Mouse (Mus musculus) kidney, adult 9 months (tissue): ENCODE measurements around the gene Ddx19b.
"Not testable (repeated sequence)": the region's sequence is repeated elsewhere in the genome, so short reads cannot be mapped to it uniquely, and the experiment has no call there.

Experiments
- DNase-seq: peaks from one replicate; pipeline ENCODE4 v3.0.0; 2022

Ddx19b gene

GRCm38 (mm10) chr8:111031572-111031971, at the start of gene Ddx19b:
Ddx19b (minus strand) TSS chr8:111031751.
- no peak for DNase-seq

- peak; percentile 74 for DNase-seq
These were observed 48.3 kb upstream of the Ddx19b start for GRCm38 (mm10) chr8:111079861-111080271.

GRCm38 (mm10) chr8:111079461-111079860, 47.9 kb upstream of the Ddx19b start:
- peak; percentile 69 for DNase-seq

GRCm38 (mm10) chr8:111075926-111076325, 44.4 kb upstream of the Ddx19b start:
- no peak for DNase-seq

GRCm38 (mm10) chr8:111068660-111069059, 37.1 kb upstream of the Ddx19b start:
- not testable (repeated sequence) for DNase-seq

- DNase-seq: no peak
These were observed 35.9 kb upstream of the Ddx19b start for GRCm38 (mm10) chr8:111067439-111067838.

- no peak for DNase-seq
These were observed 34.8 kb upstream of the Ddx19b start for GRCm38 (mm10) chr8:111066308-111066707.

GRCm38 (mm10) chr8:111062893-111063292, 31.3 kb upstream of the Ddx19b start:
- no peak for DNase-seq

- peak; percentile 87 for DNase-seq
These were observed 30.7 kb upstream of the Ddx19b start for GRCm38 (mm10) chr8:111062072-111062757.

GRCm38 (mm10) chr8:111061688-111062071, 30.1 kb upstream of the Ddx19b start:
- DNase-seq: no peak

- no peak for DNase-seq
These were observed 27.5 kb upstream of the Ddx19b start for GRCm38 (mm10) chr8:111058946-111059572.

- peak; percentile 45 for DNase-seq
These were observed 25.2 kb upstream of the Ddx19b start for GRCm38 (mm10) chr8:111056691-111057293.

GRCm38 (mm10) chr8:111056158-111056663, 24.7 kb upstream of the Ddx19b start, which contains the start of gene Exosc6:
Exosc6 (plus strand) TSS chr8:111056339.
- DNase-seq: peak; percentile 91

- DNase-seq: peak; percentile 24
These were observed 24.1 kb upstream of the Ddx19b start for GRCm38 (mm10) chr8:111055661-111056060.

- DNase-seq: no peak
These were observed 23.6 kb upstream of the Ddx19b start for GRCm38 (mm10) chr8:111055031-111055634.

GRCm38 (mm10) chr8:111053827-111054518, 22.4 kb upstream of the Ddx19b start:
- DNase-seq: no peak

- no peak for DNase-seq
These were observed 17.6 kb upstream of the Ddx19b start for GRCm38 (mm10) chr8:111049106-111049505.

- DNase-seq: no peak
These were observed 17.1 kb upstream of the Ddx19b start for GRCm38 (mm10) chr8:111048694-111049093.

GRCm38 (mm10) chr8:111044003-111044734, 12.6 kb upstream of the Ddx19b start:
- no peak for DNase-seq

- no peak for DNase-seq
These were observed 11.0 kb upstream of the Ddx19b start for GRCm38 (mm10) chr8:111042546-111042945.

GRCm38 (mm10) chr8:111036591-111036990, 5.0 kb upstream of the Ddx19b start:
- no peak for DNase-seq

GRCm38 (mm10) chr8:111034276-111034675, 2.7 kb upstream of the Ddx19b start:
- DNase-seq: peak; percentile 42
